Mouse (Mus musculus) midbrain, embryonic 12.5 days (tissue): ENCODE data around the gene Guca1a. TPM values are rescaled to one million over a fixed set of nuclear protein-coding genes. Genes with fewer than 3 reads are reported as not detected.

Source experiments
- ATAC-seq: fragments of 200-750 bp; cut with Nextera tagmentation; 2 replicates; pipeline ENCODE4 v1.8.0; 2017; ENCODE audit warnings: low read depth, moderate TSS enrichment, moderate library complexity; ENCODE audit not compliant: low FRiP score
- H3K27ac ChIP-seq: fragments of 300-500 bp; sonication (generic); replicated peaks from 2 replicates; pipeline ENCODE4 v1.5.1; 2016; ENCODE audit warnings: mild to moderate bottlenecking
- H3K27me3 ChIP-seq: fragments of 300-500 bp; sonication (generic); 2 replicates; pipeline ENCODE4 v1.6.1; 2016; ENCODE audit warnings: mild to moderate bottlenecking
- H3K36me3 ChIP-seq: fragments of 300-500 bp; sonication (generic); 2 replicates; pipeline ENCODE4 v1.6.1; 2016
- H3K4me1 ChIP-seq: fragments of 300-500 bp; sonication (generic); 2 replicates; pipeline ENCODE4 v1.6.1; 2016
- H3K4me2 ChIP-seq: fragments of 300-500 bp; sonication (generic); replicated peaks from 2 replicates; pipeline ENCODE4 v1.6.1; 2016; ENCODE audit warnings: mild to moderate bottlenecking, moderate library complexity
- H3K4me3 ChIP-seq: fragments of 300-500 bp; sonication (generic); 2 replicates; pipeline ENCODE4 v1.5.1; 2016; ENCODE audit warnings: mild to moderate bottlenecking
- H3K9ac ChIP-seq: fragments of 300-500 bp; sonication (generic); replicated peaks from 2 replicates; pipeline ENCODE4 v1.6.1; 2016; ENCODE audit warnings: mild to moderate bottlenecking, moderate library complexity
- H3K9me3 ChIP-seq: fragments of 300-500 bp; sonication (generic); 2 replicates; pipeline ENCODE4 v1.6.1; 2016; ENCODE audit warnings: mild to moderate bottlenecking
- WGBS: fragments of 180-500 bp; shearing (Covaris S2); methylation state at CpG from one replicate; pipeline ENCODE4 v1.1.7; 2016; 5-methylcytosine and 5-hydroxymethylcytosine counted together
- polyA plus RNA-seq: library from polyadenylated mRNA; unstranded; fragments of >200 nt; fragmentation: Nextera tagmentation; extraction: Ambion mirVana; gene quantifications from 2 replicates; pipeline ENCODE4 v1.2.1, GENCODE M21; 2016

Guca1a gene
- polyA plus RNA-seq, 1 experiment from 2014 or later = 0.70 TPM

GRCm38 (mm10) chr17:47376779-47377280 is 23.6 kb downstream of the Guca1a start:
- H3K27ac ChIP-seq = no peak overlapping the region
- peaks cover 3% of the 10 kb centered on the region; the same call in 1 of the 2 replicates for H3K4me1 ChIP-seq
- H3K27me3 ChIP-seq = no peaks in the 10 kb centered on the region
- H3K9ac ChIP-seq = no peak overlapping the region
- H3K9me3 ChIP-seq = no peaks in the 10 kb centered on the region
- no peak for ATAC-seq
- no peak overlapping the region for H3K4me2 ChIP-seq
- WGBS = 93% methylated on average over 6 of the region's 6 CpGs
- H3K36me3 ChIP-seq = peaks cover 87% of the 10 kb centered on the region
- no peak overlapping the region for H3K4me3 ChIP-seq

GRCm38 (mm10) chr17:47373991-47374390 is 26.4 kb downstream of the Guca1a start:
- Histone ChIP-seq H3K27me3 (no peaks in the 10 kb centered on the region), H3K27ac (no peak overlapping the region), H3K9me3 (no peaks in the 10 kb centered on the region), H3K9ac (no peak overlapping the region), H3K4me3 (no peak overlapping the region), H3K4me1 (peaks cover 3% of the 10 kb centered on the region), H3K4me2 (no peak overlapping the region), H3K36me3 (peaks cover 64% of the 10 kb centered on the region)
- WGBS = 85% methylated on average over 6 of the region's 6 CpGs
- no peak for ATAC-seq

GRCm38 (mm10) chr17:47371451-47371850 is 28.9 kb downstream of the Guca1a start:
- peaks cover 3% of the 10 kb centered on the region for H3K4me1 ChIP-seq
- peaks cover 40% of the 10 kb centered on the region for H3K36me3 ChIP-seq
- H3K27ac ChIP-seq = no peak overlapping the region
- no peak overlapping the region for H3K4me2 ChIP-seq
- no peaks in the 10 kb centered on the region for H3K9me3 ChIP-seq
- 8% methylated on average over 4 of the region's 4 CpGs for WGBS
- H3K9ac ChIP-seq = no peak overlapping the region
- ATAC-seq = peak; percentile 25; the same call in 1 of the 2 replicates
- H3K4me3 ChIP-seq = no peak overlapping the region
- H3K27me3 ChIP-seq = peaks cover 10% of the 10 kb centered on the region

GRCm38 (mm10) chr17:47369087-47369443 is 31.3 kb downstream of the Guca1a start:
- Histone ChIP-seq H3K9ac (peak overlapping the region; percentile 63), H3K36me3 (peaks cover 18% of the 10 kb centered on the region), H3K27ac (peak overlapping the region; percentile 58), H3K4me3 (peak overlapping the region; percentile 52), H3K4me2 (peak overlapping the region; percentile 74), H3K27me3 (peaks cover 30% of the 10 kb centered on the region), H3K4me1 (peaks cover 3% of the 10 kb centered on the region), H3K9me3 (no peaks in the 10 kb centered on the region)
- peak; percentile 65 for ATAC-seq
- under 1% methylated on average over 20 of the region's 20 CpGs for WGBS

- peak within 1 kb of the TSS; percentile 74 for H3K4me2 ChIP-seq
- no peaks in the 10 kb centered on the region for H3K9me3 ChIP-seq
- peaks cover 30% of the 10 kb centered on the region for H3K27me3 ChIP-seq
- 3% methylated on average over 35 of the region's 35 CpGs for WGBS
- H3K9ac ChIP-seq = peak within 1 kb of the TSS; percentile 63
- peak; percentile 89 for ATAC-seq
- H3K4me3 ChIP-seq = peak within 1 kb of the TSS; percentile 52
- H3K4me1 ChIP-seq = peaks cover 3% of the 10 kb centered on the region
- peaks cover 12% of the 10 kb centered on the region; the same call in 1 of the 2 replicates for H3K36me3 ChIP-seq
- H3K27ac ChIP-seq = peak within 1 kb of the TSS; percentile 58
These were observed 31.8 kb downstream of the Guca1a start, which contains the start of gene Mrps10 for GRCm38 (mm10) chr17:47368401-47369086. TSS of gene Mrps10 (plus strand) at chr17:47368887.

- 85% methylated on average over 11 of the region's 11 CpGs for WGBS
- no peak overlapping the region for H3K27ac ChIP-seq
- H3K4me3 ChIP-seq = no peak overlapping the region
- no peak for ATAC-seq
- peaks cover 18% of the 10 kb centered on the region for H3K27me3 ChIP-seq
- peaks cover 36% of the 10 kb centered on the region for H3K36me3 ChIP-seq
- no peaks in the 10 kb centered on the region for H3K9me3 ChIP-seq
- H3K4me2 ChIP-seq = no peak overlapping the region
- H3K9ac ChIP-seq = no peak overlapping the region
- H3K4me1 ChIP-seq = no peaks in the 10 kb centered on the region
These were observed 39.0 kb downstream of the Guca1a start for GRCm38 (mm10) chr17:47361343-47361742.

GRCm38 (mm10) chr17:47359964-47360363 is 40.4 kb downstream of the Guca1a start:
- Histone ChIP-seq H3K9ac (no peak overlapping the region), H3K4me2 (no peak overlapping the region), H3K4me3 (no peak overlapping the region), H3K36me3 (peaks cover 48% of the 10 kb centered on the region), H3K27me3 (peaks cover 6% of the 10 kb centered on the region), H3K4me1 (no peaks in the 10 kb centered on the region), H3K27ac (no peak overlapping the region), H3K9me3 (no peaks in the 10 kb centered on the region)
- ATAC-seq = no peak
- 36% methylated on average over 6 of the region's 6 CpGs for WGBS

- Histone ChIP-seq H3K36me3 (peaks cover 96% of the 10 kb centered on the region), H3K4me3 (no peak overlapping the region), H3K4me1 (no peaks in the 10 kb centered on the region), H3K4me2 (no peak overlapping the region), H3K9me3 (peaks cover 33% of the 10 kb centered on the region), H3K9ac (no peak overlapping the region), H3K27me3 (no peaks in the 10 kb centered on the region), H3K27ac (no peak overlapping the region)
- 74% methylated on average over 3 of the region's 3 CpGs for WGBS
- ATAC-seq = no peak
These were observed 50.6 kb downstream of the Guca1a start for GRCm38 (mm10) chr17:47349721-47350319.

Other genes with a start within 250 kb of the Guca1a start
- 72.7 and 73.4 TPM in 2 replicates for gene Mrps10, start 31.7 kb downstream of the Guca1a start, polyA plus RNA-seq
- 0.73 and 0.77 TPM in 2 replicates for gene Guca1b, start 15.2 kb downstream of the Guca1a start, polyA plus RNA-seq
- gene AI661453, start 36.0 kb upstream of the Guca1a start, polyA plus RNA-seq = 0.23 and 0.24 TPM in 2 replicates
- gene 1700001C19Rik, start 36.8 kb upstream of the Guca1a start, polyA plus RNA-seq = 0.41 and 0.52 TPM in 2 replicates
- 32.2 and 32.7 TPM in 2 replicates for gene Taf8, start 101.7 kb upstream of the Guca1a start, polyA plus RNA-seq
- gene Ccnd3, start 104.5 kb upstream of the Guca1a start, polyA plus RNA-seq = 127 and 145 TPM in 2 replicates
- gene Bysl, start 210.9 kb upstream of the Guca1a start, polyA plus RNA-seq = 30.8 and 31.5 TPM in 2 replicates
- gene Med20, start 211.0 kb upstream of the Guca1a start, polyA plus RNA-seq = 39.5 and 41.0 TPM in 2 replicates
- 2.2 and 2.5 TPM in 2 replicates for gene Gm20517, start 211.0 kb upstream of the Guca1a start, polyA plus RNA-seq
- 10.5 and 11.9 TPM in 2 replicates for gene Usp49, start 230.1 kb upstream of the Guca1a start, polyA plus RNA-seq